Comparison of ENCODE assay signal across 26 mouse cellular contexts in the genomic region with DNA sequence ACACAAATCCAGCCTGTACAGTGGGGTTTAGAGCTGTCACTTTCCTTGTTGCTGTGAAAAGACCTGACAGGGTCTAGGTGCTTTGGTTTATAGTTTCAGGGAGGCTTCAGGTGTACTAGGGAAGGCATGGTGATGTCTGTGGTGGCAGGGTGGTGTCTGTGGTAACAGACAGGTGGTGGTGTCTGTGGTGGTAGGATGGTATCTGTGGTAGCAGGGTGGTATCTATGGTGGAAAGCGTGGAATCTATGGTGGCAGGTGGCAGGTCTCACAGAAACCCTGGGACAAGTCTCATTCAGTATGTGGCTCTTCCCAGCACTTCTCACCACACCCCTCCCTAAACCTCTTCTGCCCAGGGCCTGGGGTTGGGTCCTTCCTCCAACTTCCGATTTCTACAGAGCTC.
"Had no signal": no experiment of that assay in that cellular context is flagged by ENCODE, and none has a peak within 500 bp of the region (broad histone marks: within the 10 kb centered on the region; RNA-seq: fewer than 3 reads in every experiment).

No protein-coding gene starts in this region.

- H3K36me3 ChIP-seq: heart, embryonic 13.5 days; heart, embryonic 15.5 days; hindbrain, embryonic 13.5 days; hindbrain, embryonic 15.5 days; kidney, embryonic 15.5 days; limb, embryonic 10.5 days; limb, embryonic 12.5 days had no signal

- H3K4me1 ChIP-seq: hindbrain, embryonic 13.5 days; hindbrain, embryonic 15.5 days; limb, embryonic 12.5 days had no signal

- H3K4me2 ChIP-seq: heart, embryonic 11.5 days; heart, embryonic 13.5 days; heart, embryonic 15.5 days; hindbrain, embryonic 13.5 days; hindbrain, embryonic 15.5 days; kidney, embryonic 15.5 days; limb, embryonic 12.5 days had no signal

- H3K4me3 ChIP-seq: gastrocnemius, adult 2 months; heart, adult 2 months; heart, embryonic 13.5 days; heart, embryonic 15.5 days; hindbrain, embryonic 13.5 days; hindbrain, embryonic 15.5 days; kidney, embryonic 15.5 days; limb, embryonic 10.5 days; limb, embryonic 12.5 days had no signal

- H3K9ac ChIP-seq: heart, embryonic 13.5 days; heart, embryonic 15.5 days; hindbrain, embryonic 13.5 days; hindbrain, embryonic 15.5 days; kidney, embryonic 15.5 days; limb, embryonic 12.5 days had no signal

- H3K27ac ChIP-seq: gastrocnemius, adult 2 months; heart, adult 2 months; heart, embryonic 13.5 days; heart, embryonic 15.5 days; hindbrain, embryonic 13.5 days; hindbrain, embryonic 15.5 days; hindbrain, postnatal 0 days; kidney, embryonic 15.5 days; kidney, postnatal 0 days; limb, embryonic 10.5 days; limb, embryonic 12.5 days had no signal

- DNase-seq: gastrocnemius, adult 2 months; gastrocnemius, postnatal 10 days; gastrocnemius, postnatal 25 days; heart, adult 11 months; heart, adult 2 months; heart, postnatal 14 days; heart, postnatal 36 days; kidney, adult 11 months; kidney, adult 2 months; kidney, adult 9 months; kidney, postnatal 14 days; kidney, postnatal 36 days; layer of hippocampus, adult 9-11 months; layer of hippocampus, postnatal 36 days; liver had no signal

- H3K27me3 ChIP-seq: heart, embryonic 13.5 days; heart, embryonic 15.5 days; hindbrain, embryonic 13.5 days; hindbrain, embryonic 15.5 days; kidney, embryonic 15.5 days; limb, embryonic 12.5 days had no signal

- ATAC-seq: hindbrain, postnatal 0 days; intestine, embryonic 16.5 days had no signal

- H3K9me3 ChIP-seq: heart, embryonic 15.5 days; hindbrain, embryonic 13.5 days; hindbrain, embryonic 15.5 days; kidney, embryonic 15.5 days; limb, embryonic 10.5 days had no signal
